In genomic region chr8:70893656-70894384, GRCm38 (mm10) we compare ENCODE assay signal across 8 mouse cellular contexts. TPM values are rescaled to one million over a fixed set of nuclear protein-coding genes. Genes with fewer than 3 reads are reported as not detected.
DNase-seq lines count a peak whose midpoint lies in the region; ATAC-seq and TF ChIP-seq lines count a peak whose summit lies in the region.
"Had no signal": no experiment of that assay in that cellular context is flagged by ENCODE, and none has a peak within 500 bp of the region (broad histone marks: within the 10 kb centered on the region; RNA-seq: fewer than 3 reads in every experiment).

No protein-coding gene starts in this region.

- DNase-seq in 3134 (ENCODE audit: extremely low read depth, insufficient read length, low spot score) (peak; percentile 59), A20 (ENCODE audit: low read depth, low spot score) (peak; percentile 74)
- peak; percentile 61 for DNase-seq in c-Kit-negative CD71-positive TER-119-positive erythroid progenitor cells, embryonic 14.5 days (ENCODE audit: low read depth, low spot score)
- peak; percentile 78 for DNase-seq in gastrocnemius, adult 2 months
- DNase-seq in lung, postnatal 0 days (ENCODE audit: low spot score) = peak; percentile 91
- peak; percentile 69 for DNase-seq in spleen, adult 12 weeks (ENCODE audit: low spot score)

- H3K4me2 ChIP-seq in kidney, embryonic 16.5 days (replicated peaks; ENCODE audit: low read depth, low read length) = no peak overlapping the region
- no peak overlapping the region for H3K4me2 ChIP-seq in lung, postnatal 0 days (replicated peaks; ENCODE audit: low read depth, low read length)
- H3K4me2 ChIP-seq: heart, embryonic 15.5 days had no signal

- peak; percentile 79 for TF ChIP-seq CTCF in gastrocnemius, adult 2 months (IDR thresholded peaks at IDR 0.05)
- TF ChIP-seq CTCF in lung, postnatal 0 days (IDR thresholded peaks at IDR 0.05) = peak; percentile 83

- 0 out of 2 replicates have a peak, but pooled peaks have one; percentile 20 for ATAC-seq in kidney, embryonic 16.5 days (ENCODE audit: low FRiP score, low TSS enrichment)
- ATAC-seq in lung, postnatal 0 days = 0 out of 2 replicates have a peak, but pooled peaks have one; percentile 14

- H3K36me3 ChIP-seq in kidney, embryonic 16.5 days (ENCODE audit: insufficient read depth, low read length) = peaks cover 22% of the 10 kb centered on the region
- H3K36me3 ChIP-seq in lung, postnatal 0 days (ENCODE audit: insufficient read depth, low read length) = peaks cover 11% of the 10 kb centered on the region

- no peak overlapping the region for H3K4me3 ChIP-seq in gastrocnemius, adult 2 months
- no peak overlapping the region for H3K4me3 ChIP-seq in kidney, embryonic 16.5 days (ENCODE audit: low read length)
- H3K4me3 ChIP-seq in lung, postnatal 0 days (ENCODE audit: low read depth, low read length) = no peak overlapping the region
- H3K4me3 ChIP-seq: heart, embryonic 15.5 days had no signal

- 34% methylated on average over 12 of the region's 12 CpGs for WGBS in kidney, embryonic 16.5 days
- 32% methylated on average over 12 of the region's 12 CpGs for WGBS in lung, postnatal 0 days

- no peak overlapping the region for H3K27ac ChIP-seq in gastrocnemius, adult 2 months
- no peak overlapping the region for H3K27ac ChIP-seq in kidney, embryonic 16.5 days (ENCODE audit: low read length)
- no peak overlapping the region for H3K27ac ChIP-seq in lung, postnatal 0 days (ENCODE audit: low read length)
- H3K27ac ChIP-seq: heart, embryonic 15.5 days had no signal

- no peak overlapping the region for H3K9ac ChIP-seq in kidney, embryonic 16.5 days (replicated peaks; ENCODE audit: low read length)
- no peak overlapping the region for H3K9ac ChIP-seq in lung, postnatal 0 days (replicated peaks; ENCODE audit: low read depth)
- H3K9ac ChIP-seq: heart, embryonic 15.5 days had no signal

- peaks cover 36% of the 10 kb centered on the region for H3K4me1 ChIP-seq in kidney, embryonic 16.5 days (ENCODE audit: insufficient read depth, low read length)
- H3K4me1 ChIP-seq in lung, postnatal 0 days (ENCODE audit: insufficient read depth, low read depth, low read length) = peaks cover 12% of the 10 kb centered on the region; the same call in 1 of the 2 replicates

- no peak for TF ChIP-seq EP300 in lung, postnatal 0 days (IDR thresholded peaks at IDR 0.05)

- peaks cover 30% of the 10 kb centered on the region for H3K27me3 ChIP-seq in kidney, embryonic 16.5 days (ENCODE audit: insufficient read depth, low read length)
- peaks cover 25% of the 10 kb centered on the region for H3K27me3 ChIP-seq in lung, postnatal 0 days (replicated peaks; ENCODE audit: insufficient read depth, low read length)

- intact Hi-C loops in gastrocnemius, adult 2 months (cut with DNase I) = loop anchor here (2.0 kb wide), 1 partner anchor 19 kb away; no protein-coding TSS in a partner anchor

- H3K9me3 ChIP-seq in kidney, embryonic 16.5 days (ENCODE audit: low read length) = no peaks in the 10 kb centered on the region
- H3K9me3 ChIP-seq in lung, postnatal 0 days (ENCODE audit: low read length) = no peaks in the 10 kb centered on the region
- H3K9me3 ChIP-seq: heart, embryonic 15.5 days had no signal

RNA-seq across cellular contexts. Expression of gene Slc5a5, which starts 1.3 kb away (rescaled TPM):
- total RNA-seq in gastrocnemius, adult 2 months (2021) = not detected
- polyA plus RNA-seq in kidney, embryonic 16.5 days (2015; fragmentation: Nextera tagmentation; extraction: Ambion mirVana) = 0.22 and 0.28 TPM in 2 replicates
- polyA plus RNA-seq in lung, postnatal 0 days (2015; fragmentation: Nextera tagmentation; extraction: Ambion mirVana) = 0.12 and 0.13 TPM in 2 replicates

RNA-seq across cellular contexts. Expression of gene Rpl18a, which starts 3.4 kb away (rescaled TPM):
- total RNA-seq in gastrocnemius, adult 2 months (2021) = 1,000 to 10,000 TPM in 1 of 2 experiments, 100 to 1,000 TPM in 1; 932 to 1,039 TPM
- polyA plus RNA-seq in kidney, embryonic 16.5 days (2015; fragmentation: Nextera tagmentation; extraction: Ambion mirVana) = 4,081 and 4,203 TPM in 2 replicates
- 3,759 and 4,424 TPM in 2 replicates for polyA plus RNA-seq in lung, postnatal 0 days (2015; fragmentation: Nextera tagmentation; extraction: Ambion mirVana)

RNA-seq across cellular contexts. Expression of gene Map1s, which starts 11.9 kb away (rescaled TPM):
- 10 to 100 TPM; 10.6 to 11.2 TPM for total RNA-seq in gastrocnemius, adult 2 months (2021)
- polyA plus RNA-seq in kidney, embryonic 16.5 days (2015; fragmentation: Nextera tagmentation; extraction: Ambion mirVana) = 56.9 and 63.1 TPM in 2 replicates
- polyA plus RNA-seq in lung, postnatal 0 days (2015; fragmentation: Nextera tagmentation; extraction: Ambion mirVana) = 22.7 and 25.5 TPM in 2 replicates

RNA-seq across cellular contexts. Expression of gene Ccdc124, which starts 20.1 kb away (rescaled TPM):
- 10 to 100 TPM; 65.6 to 73.1 TPM for total RNA-seq in gastrocnemius, adult 2 months (2021)
- polyA plus RNA-seq in kidney, embryonic 16.5 days (2015; fragmentation: Nextera tagmentation; extraction: Ambion mirVana) = 114 and 119 TPM in 2 replicates
- polyA plus RNA-seq in lung, postnatal 0 days (2015; fragmentation: Nextera tagmentation; extraction: Ambion mirVana) = 63.7 and 68.5 TPM in 2 replicates

RNA-seq across cellular contexts. Expression of gene Kcnn1, which starts 30.8 kb away (rescaled TPM):
- total RNA-seq in gastrocnemius, adult 2 months (2021) = 10 to 100 TPM; 18.1 to 21.5 TPM
- polyA plus RNA-seq in kidney, embryonic 16.5 days (2015; fragmentation: Nextera tagmentation; extraction: Ambion mirVana) = 2.9 and 4.9 TPM in 2 replicates
- 0.24 and 0.25 TPM in 2 replicates for polyA plus RNA-seq in lung, postnatal 0 days (2015; fragmentation: Nextera tagmentation; extraction: Ambion mirVana)
